Mouse (Mus musculus): ENCODE measurements around the gene Ccdc42.

GRCm38 (mm10) chr11:68589055-68589809 is 2.4 kb downstream of the Ccdc42 start:
- TF ChIP-seq CTCF (conservative IDR thresholded peaks at IDR 0.05; ENCODE audit: low read length) (peak; percentile 71), POU5F1 (IDR thresholded peaks at IDR 0.05; ENCODE audit: borderline replicate concordance, low read length) (no peak)

Measured in E14TG2a.4 (cell line).